Mouse (Mus musculus): ENCODE data around the gene Plk4. TPM values are rescaled to one million over a fixed set of nuclear protein-coding genes. Genes with fewer than 3 reads are reported as not detected.

The Plk4 gene
- polyA plus RNA-seq (2014; fragmentation: Illumina TruSeq; extraction: RNeasy Lipid Tissue Mini Kit (QIAGEN cat#74804); ENCODE audit: low read depth, low replicate concordance): 1.3 TPM

DNA sequence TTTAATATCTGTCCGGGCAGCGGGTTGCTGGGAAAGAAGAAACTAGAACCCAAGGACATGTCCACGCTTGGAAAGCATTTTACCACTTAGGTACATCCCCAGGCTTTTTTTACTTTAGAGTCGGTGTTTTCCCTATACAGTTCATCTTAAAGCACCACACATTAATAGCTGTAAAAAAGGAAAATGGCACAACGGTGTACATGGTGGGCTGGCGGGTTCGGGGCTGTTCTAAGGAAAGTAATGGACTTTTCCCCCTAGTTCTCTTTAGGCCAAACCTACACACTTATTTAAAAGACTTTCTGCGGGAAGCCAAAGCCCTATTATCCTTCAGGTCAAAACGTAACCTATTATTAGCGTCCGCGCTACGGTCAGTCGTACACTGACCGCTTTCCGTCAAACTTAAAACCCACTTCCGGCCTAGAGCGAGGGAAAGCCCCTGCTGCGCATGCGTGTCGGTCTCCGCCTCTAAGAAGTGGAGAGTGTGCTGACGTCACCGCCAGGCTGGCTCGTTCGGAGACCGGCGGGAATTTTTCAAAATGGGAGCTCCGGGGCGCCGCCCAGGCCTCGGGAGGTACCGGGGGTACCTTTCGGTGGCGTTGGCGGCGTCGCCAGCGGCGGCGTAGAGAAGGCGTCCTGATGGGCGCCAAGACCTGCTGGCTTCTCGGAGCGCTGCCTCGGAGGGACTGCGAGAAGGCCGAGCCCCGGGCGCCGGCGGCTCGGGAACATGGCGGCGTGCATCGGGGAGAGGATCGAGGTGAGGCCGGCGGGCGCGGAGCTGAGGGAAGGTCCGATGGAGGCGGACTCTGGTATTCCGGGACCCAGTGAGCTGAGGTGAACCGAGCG is at the start of gene Plk4:
Gene Plk4 (plus strand): TSS at position 490 of the 843 bp plus-strand sequence.

GRCm38 (mm10) chr3:40846473-40846956 is 46.7 kb downstream of the Plk4 start, which contains the start of gene Mfsd8:
Gene Mfsd8 (minus strand): TSS chr3:40846886.

GRCm38 (mm10) chr3:40846957-40847017 is 47.0 kb downstream of the Plk4 start, which contains the start of gene Abhd18:
Gene Abhd18 (plus strand): TSS chr3:40846970.

Other genes with a start within 250 kb of the Plk4 start
- 0.47 TPM for gene Slc25a31, start 91.2 kb upstream of the Plk4 start, polyA plus RNA-seq (2014; fragmentation: Illumina TruSeq; extraction: RNeasy Lipid Tissue Mini Kit (QIAGEN cat#74804); ENCODE audit: low read depth, low replicate concordance)
- 34.6 TPM for gene Hspa4l, start 55.5 kb upstream of the Plk4 start, polyA plus RNA-seq (2014; fragmentation: Illumina TruSeq; extraction: RNeasy Lipid Tissue Mini Kit (QIAGEN cat#74804); ENCODE audit: low read depth, low replicate concordance)
- 15.7 TPM for gene Mfsd8, start 46.9 kb downstream of the Plk4 start, polyA plus RNA-seq (2014; fragmentation: Illumina TruSeq; extraction: RNeasy Lipid Tissue Mini Kit (QIAGEN cat#74804); ENCODE audit: low read depth, low replicate concordance)
- 60.2 TPM for gene Abhd18, start 47.0 kb downstream of the Plk4 start, polyA plus RNA-seq (2014; fragmentation: Illumina TruSeq; extraction: RNeasy Lipid Tissue Mini Kit (QIAGEN cat#74804); ENCODE audit: low read depth, low replicate concordance)
- gene 1700034I23Rik, start 102.5 kb downstream of the Plk4 start, polyA plus RNA-seq (2014; fragmentation: Illumina TruSeq; extraction: RNeasy Lipid Tissue Mini Kit (QIAGEN cat#74804); ENCODE audit: low read depth, low replicate concordance): 0.29 TPM
- gene Larp1b, start 149.8 kb downstream of the Plk4 start, polyA plus RNA-seq (2014; fragmentation: Illumina TruSeq; extraction: RNeasy Lipid Tissue Mini Kit (QIAGEN cat#74804); ENCODE audit: low read depth, low replicate concordance): 81.1 TPM

Data from heart, adult 10 weeks (tissue).